Mouse (Mus musculus) c-Kit-positive CD71-positive TER-119-positive erythroid progenitor cells, embryonic 14.5 days (primary cell): ENCODE data around the gene Cts8.
A peak's percentile ranks its signal among the peaks of the same experiment; 100 is the strongest.

Experiments used
- DNase-seq: peaks from one replicate; pipeline ENCODE4 v3.0.0-alpha.2; 2013; ENCODE audit warnings: low spot score

Gene Cts8

DNA sequence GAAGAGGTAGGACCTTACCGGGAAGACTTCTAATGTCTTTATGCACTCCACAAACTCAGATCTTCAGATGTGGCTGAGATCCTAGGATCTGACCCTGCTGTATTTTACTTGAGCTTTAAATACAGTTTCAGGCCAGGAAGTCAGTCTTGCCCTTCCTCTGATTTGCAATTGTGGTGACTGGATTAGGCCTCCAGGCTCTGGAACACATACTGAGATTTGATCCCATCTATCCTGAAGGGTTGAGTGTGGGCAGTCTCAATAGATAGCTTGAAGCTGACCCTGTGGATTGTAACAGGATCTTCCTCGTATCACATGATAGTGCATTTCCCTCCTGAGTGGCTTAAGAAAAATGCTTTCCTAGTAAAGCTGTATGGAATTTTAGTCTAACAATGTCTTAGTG, at the start of gene Cts8:
TSS of gene Cts8 (minus strand) at position 101 of the 400 bp plus-strand sequence.
- no peak for DNase-seq

DNA sequence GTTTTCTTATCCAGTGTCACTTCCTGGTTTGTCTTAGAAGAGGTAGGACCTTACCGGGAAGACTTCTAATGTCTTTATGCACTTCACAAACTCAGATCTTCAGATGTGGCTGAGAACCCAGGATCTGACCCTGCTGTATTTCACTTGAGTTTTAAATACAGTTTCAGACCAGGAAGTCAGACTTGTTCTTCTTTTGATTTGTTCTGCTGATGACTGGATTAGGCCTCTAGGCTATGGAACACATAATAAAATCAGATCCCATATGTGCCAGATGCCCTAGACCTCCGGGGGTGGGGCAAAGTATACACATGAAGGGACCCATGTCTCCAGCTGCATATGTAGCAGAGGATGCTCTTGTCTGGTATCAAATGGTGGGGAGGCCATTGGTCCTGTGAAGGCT, 33.6 kb upstream of the Cts8 start, which contains the start of gene Gm49398:
TSS of gene Gm49398 (minus strand) at position 101 of the 400 bp plus-strand sequence.
- no peak for DNase-seq

- peak; percentile 37 for DNase-seq
Observed at GRCm38 (mm10) chr13:61241076-61241947, 13.8 kb downstream of the Cts8 start.

DNA sequence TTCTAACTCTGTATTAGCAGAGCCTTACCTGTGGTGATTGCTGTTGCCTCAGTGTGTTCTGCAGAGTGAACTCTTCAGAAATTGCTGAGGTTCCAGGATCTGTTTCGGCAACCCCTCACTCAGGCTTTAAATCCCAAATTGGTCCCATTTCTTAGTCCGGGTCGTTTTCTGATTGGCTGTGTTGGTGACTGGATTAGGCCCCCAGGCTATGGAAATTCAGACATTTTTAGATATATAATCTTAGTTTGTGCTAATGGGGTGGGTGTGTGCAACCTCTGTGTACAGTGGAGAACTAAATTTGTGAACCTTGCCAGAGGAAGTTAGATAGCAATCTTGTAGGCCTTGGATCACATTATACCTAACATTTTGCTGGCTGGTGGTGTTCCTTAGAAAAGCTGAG, 51.8 kb downstream of the Cts8 start, which contains the start of gene Cts6:
TSS of gene Cts6 (minus strand) at position 101 of the 400 bp plus-strand sequence.
- DNase-seq: no peak
